Mouse (Mus musculus) C2C12 (cell line): ENCODE results near the gene Plcxd1.

Source experiments
- CEBPB ChIP-seq: IDR thresholded peaks from one replicate; pipeline ENCODE4 v1.6.1; 2011; ENCODE audit warnings: low read depth, mild to moderate bottlenecking, control low read depth, moderate library complexity
- CTCF ChIP-seq: IDR thresholded peaks from one replicate; pipeline ENCODE4 v1.5.1; 2011; ENCODE audit not compliant: control insufficient read depth, insufficient read depth, insufficient read length
- FOSL1 ChIP-seq: IDR thresholded peaks from one replicate; pipeline ENCODE4 v1.8.0; 2011; ENCODE audit warnings: mild to moderate bottlenecking, low read length; ENCODE audit not compliant: poor library complexity, insufficient read depth, severe bottlenecking
- MYOG ChIP-seq: IDR thresholded peaks from one replicate; pipeline ENCODE4 v1.6.1; 2011; ENCODE audit not compliant: control insufficient read depth, insufficient read length; ENCODE audit errors: extremely low read depth
- USF1 ChIP-seq: IDR thresholded peaks from one replicate; pipeline ENCODE4 v1.6.1; 2011; ENCODE audit warnings: low read depth, mild to moderate bottlenecking, control low read depth, moderate library complexity

GRCm38 (mm10) chr5:110136087-110136464 lies 36.3 kb downstream of the Plcxd1 start:
- TF ChIP-seq CTCF (no peak), CEBPB (no peak), MYOG (no peak), FOSL1 (no peak), USF1 (no peak)
